Mouse (Mus musculus) neural tube, embryonic 11.5 days (tissue): ENCODE results near the gene Foxo3. TPM values are rescaled to one million over a fixed set of nuclear protein-coding genes. Genes with fewer than 3 reads are reported as not detected.

Source experiments
- ATAC-seq: fragments of 200-750 bp; cut with Nextera tagmentation; 2 replicates; pipeline ENCODE4 v1.8.0; 2017; ENCODE audit warnings: moderate number of reproducible peaks, mild to moderate bottlenecking, moderate TSS enrichment, moderate library complexity; ENCODE audit not compliant: insufficient read depth, low FRiP score, low TSS enrichment
- DNase-seq: peaks from one replicate; pipeline ENCODE4 v3.0.0-alpha.2; 2015; ENCODE audit warnings: low spot score
- H3K27ac ChIP-seq: fragments of 300-500 bp; sonication (generic); 2 replicates; pipeline ENCODE4 v1.5.1; 2014; ENCODE audit warnings: low read depth, mild to moderate bottlenecking, low read length
- H3K27me3 ChIP-seq: fragments of 300-500 bp; sonication (generic); 2 replicates; pipeline ENCODE4 v1.6.1; 2014; ENCODE audit warnings: mild to moderate bottlenecking, low read length, mixed read lengths; ENCODE audit not compliant: control insufficient read depth, insufficient read depth
- H3K36me3 ChIP-seq: fragments of 300-500 bp; sonication (generic); 2 replicates; pipeline ENCODE4 v1.6.1; 2014; ENCODE audit warnings: mild to moderate bottlenecking, low read length, moderate library complexity, mixed read lengths; ENCODE audit not compliant: control insufficient read depth, insufficient read depth
- H3K4me1 ChIP-seq: fragments of 300-500 bp; sonication (generic); 2 replicates; pipeline ENCODE4 v1.6.1; 2014; ENCODE audit warnings: low read length, mixed read lengths; ENCODE audit not compliant: control insufficient read depth, insufficient read depth
- H3K4me2 ChIP-seq: fragments of 300-500 bp; sonication (generic); 2 replicates; pipeline ENCODE4 v1.6.1; 2014; ENCODE audit warnings: low read depth, mild to moderate bottlenecking, moderate library complexity
- H3K4me3 ChIP-seq: fragments of 300-500 bp; sonication (generic); 2 replicates; pipeline ENCODE4 v1.5.1; 2014; ENCODE audit warnings: low read depth, low read length
- H3K9ac ChIP-seq: fragments of 300-500 bp; sonication (generic); 2 replicates; pipeline ENCODE4 v1.6.1; 2014; ENCODE audit warnings: mild to moderate bottlenecking, low read length
- H3K9me3 ChIP-seq: fragments of 300-500 bp; sonication (generic); 2 replicates; pipeline ENCODE4 v1.6.1; 2016; ENCODE audit warnings: low read length; ENCODE audit not compliant: control insufficient read depth
- WGBS: fragments of 180-500 bp; shearing (Covaris S2); extraction: QIAGEN DNeasy Blood & Tissue Kit; methylation state at CpG from one replicate; pipeline ENCODE4 v1.1.7; 2014; 5-methylcytosine and 5-hydroxymethylcytosine counted together
- polyA plus RNA-seq: library from polyadenylated mRNA; unstranded; fragments of >200 nt; fragmentation: Nextera tagmentation; extraction: Ambion mirVana; gene quantifications from 2 replicates; pipeline ENCODE4 v1.2.1, GENCODE M21; 2014

Foxo3 gene
- polyA plus RNA-seq, 1 experiment from 2014 or later = 3.9 TPM

- H3K9me3 ChIP-seq = no peaks in the 10 kb centered on the region
- peaks cover 3% of the 10 kb centered on the region; the same call in 1 of the 2 replicates for H3K36me3 ChIP-seq
- no peak overlapping the region for H3K4me3 ChIP-seq
- H3K4me1 ChIP-seq = no peaks in the 10 kb centered on the region
- H3K4me2 ChIP-seq = no peak overlapping the region
- DNase-seq = no peak
- ATAC-seq = no peak
- no peak overlapping the region for H3K9ac ChIP-seq
- no peak overlapping the region for H3K27ac ChIP-seq
- no peaks in the 10 kb centered on the region for H3K27me3 ChIP-seq
- WGBS = 87% methylated on average over 5 of the region's 5 CpGs
These were observed 12.4 kb downstream of the Foxo3 start for GRCm38 (mm10) chr10:42264195-42264594.

GRCm38 (mm10) chr10:42263701-42264100 lies 12.9 kb downstream of the Foxo3 start:
- H3K9me3 ChIP-seq = no peaks in the 10 kb centered on the region
- no peak for ATAC-seq
- H3K4me1 ChIP-seq = no peaks in the 10 kb centered on the region
- no peak for DNase-seq
- whole genome bisulfite sequencing = 78% methylated on average over 8 of the region's 8 CpGs
- no peaks in the 10 kb centered on the region for H3K27me3 ChIP-seq
- H3K4me3 ChIP-seq = no peak overlapping the region
- H3K4me2 ChIP-seq = no peak overlapping the region
- peaks cover 3% of the 10 kb centered on the region; the same call in 1 of the 2 replicates for H3K36me3 ChIP-seq
- no peak overlapping the region for H3K27ac ChIP-seq
- H3K9ac ChIP-seq = no peak overlapping the region

- no peak for ATAC-seq
- no peak for DNase-seq
- Histone ChIP-seq H3K36me3 (peaks cover 3% of the 10 kb centered on the region; the same call in 1 of the 2 replicates), H3K9ac (no peak overlapping the region), H3K4me3 (no peak overlapping the region), H3K4me2 (no peak overlapping the region), H3K27me3 (no peaks in the 10 kb centered on the region), H3K4me1 (no peaks in the 10 kb centered on the region), H3K9me3 (no peaks in the 10 kb centered on the region), H3K27ac (no peak overlapping the region)
- WGBS = 90% methylated on average over 3 of the region's 3 CpGs
These were observed 14.5 kb downstream of the Foxo3 start for GRCm38 (mm10) chr10:42262061-42262460.

- no peak for DNase-seq
- no peak overlapping the region for H3K4me2 ChIP-seq
- H3K27me3 ChIP-seq = no peaks in the 10 kb centered on the region
- no peak overlapping the region for H3K4me3 ChIP-seq
- WGBS = 93% methylated on average over 8 of the region's 8 CpGs
- no peak for ATAC-seq
- H3K27ac ChIP-seq = no peak overlapping the region
- H3K9ac ChIP-seq = no peak overlapping the region
- H3K9me3 ChIP-seq = no peaks in the 10 kb centered on the region
- peaks cover 3% of the 10 kb centered on the region; the same call in 1 of the 2 replicates for H3K36me3 ChIP-seq
- no peaks in the 10 kb centered on the region for H3K4me1 ChIP-seq
These were observed 15.5 kb downstream of the Foxo3 start for GRCm38 (mm10) chr10:42261103-42261502.

GRCm38 (mm10) chr10:42260523-42260922 lies 16.0 kb downstream of the Foxo3 start:
- H3K36me3 ChIP-seq = no peaks in the 10 kb centered on the region; the same call in 1 of the 2 replicates
- no peak overlapping the region for H3K4me2 ChIP-seq
- ATAC-seq = no peak
- no peaks in the 10 kb centered on the region for H3K9me3 ChIP-seq
- no peak for DNase-seq
- no peak overlapping the region for H3K4me3 ChIP-seq
- 70% methylated on average over 8 of the region's 8 CpGs for WGBS
- H3K9ac ChIP-seq = no peak overlapping the region
- no peaks in the 10 kb centered on the region for H3K27me3 ChIP-seq
- H3K27ac ChIP-seq = no peak overlapping the region
- no peaks in the 10 kb centered on the region for H3K4me1 ChIP-seq

- no peak overlapping the region for H3K4me3 ChIP-seq
- WGBS = 73% methylated on average over 4 of the region's 4 CpGs
These were observed 17.0 kb downstream of the Foxo3 start for GRCm38 (mm10) chr10:42259602-42260001.

GRCm38 (mm10) chr10:42257985-42258384 lies 18.6 kb downstream of the Foxo3 start:
- no peak for ATAC-seq
- Histone ChIP-seq H3K9me3 (no peaks in the 10 kb centered on the region), H3K4me3 (no peak overlapping the region), H3K27ac (no peak overlapping the region), H3K4me2 (no peak overlapping the region), H3K36me3 (no peaks in the 10 kb centered on the region), H3K9ac (no peak overlapping the region), H3K4me1 (no peaks in the 10 kb centered on the region), H3K27me3 (no peaks in the 10 kb centered on the region)
- 95% methylated on average over 7 of the region's 7 CpGs for WGBS
- DNase-seq = no peak

More at GRCm38 (mm10) chr10:42259602-42260001, 17.0 kb downstream of the Foxo3 start:
- Histone ChIP-seq H3K4me2 (no peak overlapping the region), H3K36me3 (no peaks in the 10 kb centered on the region), H3K9me3 (no peaks in the 10 kb centered on the region), H3K9ac (no peak overlapping the region), H3K4me1 (no peaks in the 10 kb centered on the region), H3K27me3 (no peaks in the 10 kb centered on the region), H3K27ac (no peak overlapping the region)
- DNase-seq = no peak
- ATAC-seq = no peak

- 98% methylated on average over 5 of the region's 5 CpGs for WGBS
- Histone ChIP-seq H3K4me1 (no peaks in the 10 kb centered on the region), H3K4me3 (no peak overlapping the region), H3K9me3 (no peaks in the 10 kb centered on the region), H3K27ac (no peak overlapping the region), H3K36me3 (no peaks in the 10 kb centered on the region), H3K9ac (no peak overlapping the region), H3K27me3 (no peaks in the 10 kb centered on the region), H3K4me2 (no peak overlapping the region)
- no peak for ATAC-seq
- no peak for DNase-seq
These were observed 21.8 kb downstream of the Foxo3 start for GRCm38 (mm10) chr10:42254788-42255187.

GRCm38 (mm10) chr10:42251749-42252323 lies 24.7 kb downstream of the Foxo3 start:
- ATAC-seq (no peak), DNase-seq (no peak)
- Histone ChIP-seq H3K4me1 (no peaks in the 10 kb centered on the region), H3K27ac (no peak overlapping the region), H3K9ac (no peak overlapping the region), H3K27me3 (no peaks in the 10 kb centered on the region), H3K4me3 (no peak overlapping the region), H3K9me3 (no peaks in the 10 kb centered on the region), H3K4me2 (no peak overlapping the region), H3K36me3 (no peaks in the 10 kb centered on the region)
- 49% methylated on average over 8 of the region's 8 CpGs for WGBS
